ENCODE assay signal across 9 mouse cellular contexts in the genomic region with DNA sequence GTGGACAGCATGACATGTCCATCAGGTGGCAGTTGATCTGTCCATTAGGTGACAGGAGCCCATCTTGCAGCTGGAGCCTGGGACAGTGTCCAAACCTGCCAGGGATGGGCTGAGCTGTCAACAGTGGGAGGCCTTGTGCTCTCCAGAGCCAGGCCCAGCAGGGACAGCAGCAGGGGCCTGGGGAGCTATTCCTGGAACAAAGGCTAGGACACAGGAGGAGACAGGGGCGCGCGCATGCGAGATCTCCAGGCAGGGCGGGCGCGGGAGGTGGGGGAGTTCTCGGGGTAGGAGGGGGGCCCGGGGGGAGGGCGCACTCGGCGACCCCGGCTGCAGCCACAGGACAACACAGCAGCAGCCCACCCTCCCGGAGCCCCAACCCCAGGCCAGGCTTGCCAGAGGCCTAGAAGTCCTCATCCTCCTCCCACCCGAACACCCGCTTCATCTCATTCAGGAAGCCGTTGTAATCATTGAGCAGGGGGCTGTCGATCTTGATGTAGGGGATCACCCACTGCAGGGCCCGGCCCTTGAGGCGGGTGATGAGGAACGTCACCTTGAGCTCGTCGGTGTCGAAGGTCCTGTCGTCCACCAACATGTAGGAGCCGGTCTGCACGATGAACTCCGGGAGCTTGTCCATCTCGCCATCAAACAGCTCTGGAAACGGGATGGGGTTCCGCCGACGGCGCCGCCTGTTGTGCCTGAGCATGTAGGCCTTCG. TPM values are rescaled to one million over a fixed set of nuclear protein-coding genes. Genes with fewer than 3 reads are reported as not detected.
DNase-seq lines count a peak whose midpoint lies in the region; ATAC-seq and TF ChIP-seq lines count a peak whose summit lies in the region.
"Not testable (repeated sequence)": the region's sequence is repeated elsewhere in the genome, so short reads cannot be mapped to it uniquely, and the experiment has no call there.
"Had no signal": no experiment of that assay in that cellular context is flagged by ENCODE, and none has a peak within 500 bp of the region (broad histone marks: within the 10 kb centered on the region; RNA-seq: fewer than 3 reads in every experiment).

No protein-coding gene starts in this region.

- not testable (repeated sequence) for H3K36me3 ChIP-seq in forebrain, embryonic 10.5 days (replicated peaks); heart, embryonic 12.5 days; hindbrain, embryonic 15.5 days; kidney, postnatal 0 days (ENCODE audit: insufficient read depth, low read length); liver, embryonic 16.5 days (ENCODE audit: control insufficient read depth, insufficient read depth); midbrain, embryonic 11.5 days (ENCODE audit: control insufficient read depth, insufficient read depth, low read length); neural tube, embryonic 15.5 days

- not testable (repeated sequence) for DNase-seq in Patski (ENCODE audit: low read depth, low spot score); forebrain, embryonic 10.5 days (ENCODE audit: extremely low spot score, low spot score); kidney, postnatal 0 days (ENCODE audit: low spot score); midbrain, embryonic 11.5 days (ENCODE audit: low spot score, missing footprints)

- peak; percentile 12 for ATAC-seq in Patski
- ATAC-seq in heart, embryonic 12.5 days (ENCODE audit: insufficient number of reproducible peaks, low FRiP score) = peak; percentile 83
- ATAC-seq in hindbrain, embryonic 15.5 days (ENCODE audit: low FRiP score, low read depth) = peak; percentile 67
- peak; percentile 62 for ATAC-seq in kidney, postnatal 0 days (replicated peaks; ENCODE audit: low FRiP score, low read depth)
- ATAC-seq in liver, embryonic 16.5 days (ENCODE audit: low read depth) = 0 out of 2 replicates have a peak, but pooled peaks have one; percentile 7
- peak; percentile 75 for ATAC-seq in midbrain, embryonic 11.5 days (ENCODE audit: low FRiP score)
- peak; percentile 67 for ATAC-seq in neural tube, embryonic 15.5 days (ENCODE audit: low FRiP score)

- not testable (repeated sequence) for H3K4me1 ChIP-seq in forebrain, embryonic 10.5 days; heart, embryonic 12.5 days (replicated peaks); hindbrain, embryonic 15.5 days (replicated peaks); kidney, postnatal 0 days (replicated peaks; ENCODE audit: insufficient read depth, low read length); liver, embryonic 16.5 days (ENCODE audit: control insufficient read depth, low read depth, low read length); midbrain, embryonic 11.5 days (ENCODE audit: control insufficient read depth, insufficient read depth, low read length); neural tube, embryonic 15.5 days

- peak overlapping the region; percentile 55 for H3K4me2 ChIP-seq in heart, embryonic 12.5 days
- H3K4me2 ChIP-seq in hindbrain, embryonic 15.5 days = peak overlapping the region; percentile 49
- not testable (repeated sequence) for H3K4me2 ChIP-seq in kidney, postnatal 0 days (ENCODE audit: low read length)
- H3K4me2 ChIP-seq in liver, embryonic 16.5 days (ENCODE audit: low read depth, low read length) = peak overlapping the region; percentile 31; the same call in 1 of the 2 replicates
- H3K4me2 ChIP-seq in midbrain, embryonic 11.5 days = peak overlapping the region; percentile 26; the same call in 1 of the 2 replicates
- peak overlapping the region; percentile 48 for H3K4me2 ChIP-seq in neural tube, embryonic 15.5 days

- not testable (repeated sequence) for H3K9ac ChIP-seq in heart, embryonic 12.5 days; hindbrain, embryonic 15.5 days; kidney, postnatal 0 days (ENCODE audit: low read depth, low read length); liver, embryonic 16.5 days (ENCODE audit: low read depth, low read length); midbrain, embryonic 11.5 days (ENCODE audit: low read length); neural tube, embryonic 15.5 days (replicated peaks)

- H3K9me3 ChIP-seq in forebrain, embryonic 10.5 days; heart, embryonic 12.5 days (replicated peaks); hindbrain, embryonic 15.5 days; kidney, postnatal 0 days (replicated peaks; ENCODE audit: low read length); liver, embryonic 16.5 days (replicated peaks; ENCODE audit: control insufficient read depth, low read length); midbrain, embryonic 11.5 days (ENCODE audit: control insufficient read depth, low read length); neural tube, embryonic 15.5 days (replicated peaks): not testable (repeated sequence)

- not testable (repeated sequence) for H3K27me3 ChIP-seq in Patski; forebrain, embryonic 10.5 days (ENCODE audit: poor library complexity, severe bottlenecking); heart, embryonic 12.5 days (replicated peaks); hindbrain, embryonic 15.5 days; kidney, postnatal 0 days (ENCODE audit: insufficient read depth, low read length); liver, embryonic 16.5 days (ENCODE audit: control insufficient read depth, insufficient read depth, low read depth, low read length); midbrain, embryonic 11.5 days (ENCODE audit: control insufficient read depth, insufficient read depth, low read length); neural tube, embryonic 15.5 days (replicated peaks)

- peak overlapping the region; percentile 42 for H3K4me3 ChIP-seq in forebrain, embryonic 10.5 days
- H3K4me3 ChIP-seq in heart, embryonic 12.5 days = peak overlapping the region; percentile 37
- peak overlapping the region; percentile 34 for H3K4me3 ChIP-seq in hindbrain, embryonic 15.5 days
- peak overlapping the region; percentile 17; the same call in 1 of the 2 replicates for H3K4me3 ChIP-seq in kidney, postnatal 0 days (replicated peaks; ENCODE audit: low read depth, low read length)
- H3K4me3 ChIP-seq in liver, embryonic 16.5 days (ENCODE audit: low read depth, low read length) = peak overlapping the region; percentile 32
- peak overlapping the region; percentile 8; the same call in 1 of the 2 replicates for H3K4me3 ChIP-seq in midbrain, embryonic 11.5 days (ENCODE audit: low read depth, low read length)
- peak overlapping the region; percentile 34 for H3K4me3 ChIP-seq in neural tube, embryonic 15.5 days (replicated peaks)

- in situ Hi-C loops in Patski (cut with MboI; ENCODE audit: low pct_unique_long_range_greater_than_20kb) = not testable (repeated sequence)

- TF ChIP-seq CTCF in Patski (IDR thresholded peaks at IDR 0.05); kidney, postnatal 0 days (IDR thresholded peaks at IDR 0.05; ENCODE audit: low read depth): not testable (repeated sequence)

- POLR2A ChIA-PET in Patski (lab: Charles Lee) = not testable (repeated sequence)

- no CpG with 5 or more reads among the region's 36 CpGs for WGBS in forebrain, embryonic 10.5 days
- no CpG with 5 or more reads among the region's 36 CpGs for WGBS in heart, embryonic 12.5 days
- no CpG with 5 or more reads among the region's 36 CpGs for WGBS in hindbrain, embryonic 15.5 days
- WGBS in kidney, postnatal 0 days = no CpG with 5 or more reads among the region's 36 CpGs
- no CpG with 5 or more reads among the region's 36 CpGs for WGBS in liver, embryonic 16.5 days (ENCODE audit: insufficient replicate concordance)
- WGBS in midbrain, embryonic 11.5 days = no CpG with 5 or more reads among the region's 36 CpGs
- no CpG with 5 or more reads among the region's 36 CpGs for WGBS in neural tube, embryonic 15.5 days

- not testable (repeated sequence) for H3K27ac ChIP-seq in forebrain, embryonic 10.5 days; heart, embryonic 12.5 days (ENCODE audit: poor library complexity, severe bottlenecking); kidney, postnatal 0 days; liver, embryonic 16.5 days (ENCODE audit: low read length); midbrain, embryonic 11.5 days (ENCODE audit: low read depth, low read length); neural tube, embryonic 15.5 days (replicated peaks)
- 0 out of 2 replicates have a peak overlapping the region, but pooled peaks have one; percentile 79 for H3K27ac ChIP-seq in hindbrain, embryonic 15.5 days (replicated peaks)

- CTCF ChIA-PET in Patski (lab: Charles Lee) = not testable (repeated sequence)

RNA-seq across cellular contexts. Expression of gene Rtl8b, which starts 0.5 kb away (rescaled TPM):
- 29.4 TPM for polyA plus RNA-seq in Patski (2021)
- 38.5 and 42.3 TPM in 2 replicates for polyA plus RNA-seq in forebrain, embryonic 10.5 days (2016; fragmentation: Nextera tagmentation; extraction: Ambion mirVana)
- 70.1 and 72.6 TPM in 2 replicates for polyA plus RNA-seq in heart, embryonic 12.5 days (2016; fragmentation: Nextera tagmentation; extraction: Ambion mirVana)
- 189 and 193 TPM in 2 replicates for polyA plus RNA-seq in hindbrain, embryonic 15.5 days (2015; fragmentation: Nextera tagmentation; extraction: Ambion mirVana)
- 78.5 and 82.8 TPM in 2 replicates for polyA plus RNA-seq in kidney, postnatal 0 days (2015; fragmentation: Nextera tagmentation; extraction: Ambion mirVana)
- 4.0 and 4.7 TPM in 2 replicates for polyA plus RNA-seq in liver, embryonic 16.5 days (2015; fragmentation: Nextera tagmentation; extraction: Ambion mirVana)
- polyA plus RNA-seq in midbrain, embryonic 11.5 days (2014; fragmentation: Nextera tagmentation; extraction: Ambion mirVana) = 74.0 and 80.3 TPM in 2 replicates
- 177 and 219 TPM in 2 replicates for polyA plus RNA-seq in neural tube, embryonic 15.5 days (2015; fragmentation: Nextera tagmentation; extraction: Ambion mirVana)
- polyA plus RNA-seq: G1E had no signal

RNA-seq across cellular contexts. Expression of gene Rtl8a, which starts 26.2 kb away (rescaled TPM):
- 74.9 TPM for polyA plus RNA-seq in Patski (2021)
- polyA plus RNA-seq in forebrain, embryonic 10.5 days (2016; fragmentation: Nextera tagmentation; extraction: Ambion mirVana) = 39.4 and 41.0 TPM in 2 replicates
- 93.5 and 98.2 TPM in 2 replicates for polyA plus RNA-seq in heart, embryonic 12.5 days (2016; fragmentation: Nextera tagmentation; extraction: Ambion mirVana)
- polyA plus RNA-seq in hindbrain, embryonic 15.5 days (2015; fragmentation: Nextera tagmentation; extraction: Ambion mirVana) = 221 and 240 TPM in 2 replicates
- 97.1 and 100 TPM in 2 replicates for polyA plus RNA-seq in kidney, postnatal 0 days (2015; fragmentation: Nextera tagmentation; extraction: Ambion mirVana)
- 4.4 and 5.7 TPM in 2 replicates for polyA plus RNA-seq in liver, embryonic 16.5 days (2015; fragmentation: Nextera tagmentation; extraction: Ambion mirVana)
- 85.0 and 98.1 TPM in 2 replicates for polyA plus RNA-seq in midbrain, embryonic 11.5 days (2014; fragmentation: Nextera tagmentation; extraction: Ambion mirVana)
- 230 and 281 TPM in 2 replicates for polyA plus RNA-seq in neural tube, embryonic 15.5 days (2015; fragmentation: Nextera tagmentation; extraction: Ambion mirVana)
- polyA plus RNA-seq: G1E had no signal

RNA-seq across cellular contexts. Expression of gene 4930502E18Rik, which starts 54.9 kb away (rescaled TPM):
- not detected for polyA plus RNA-seq in Patski (2021)
- 0.22 and 0.42 TPM in 2 replicates for polyA plus RNA-seq in forebrain, embryonic 10.5 days (2016; fragmentation: Nextera tagmentation; extraction: Ambion mirVana)
- 0.27 and 0.48 TPM in 2 replicates for polyA plus RNA-seq in heart, embryonic 12.5 days (2016; fragmentation: Nextera tagmentation; extraction: Ambion mirVana)
- 0.34 TPM in 1 of 2 replicates, not detected in the other for polyA plus RNA-seq in hindbrain, embryonic 15.5 days (2015; fragmentation: Nextera tagmentation; extraction: Ambion mirVana)
- polyA plus RNA-seq in kidney, postnatal 0 days (2015; fragmentation: Nextera tagmentation; extraction: Ambion mirVana) = 0.89 and 1.8 TPM in 2 replicates
- 0.06 and 0.09 TPM in 2 replicates for polyA plus RNA-seq in liver, embryonic 16.5 days (2015; fragmentation: Nextera tagmentation; extraction: Ambion mirVana)
- 0.27 and 0.37 TPM in 2 replicates for polyA plus RNA-seq in midbrain, embryonic 11.5 days (2014; fragmentation: Nextera tagmentation; extraction: Ambion mirVana)
- polyA plus RNA-seq in neural tube, embryonic 15.5 days (2015; fragmentation: Nextera tagmentation; extraction: Ambion mirVana) = 0.20 and 0.24 TPM in 2 replicates
- polyA plus RNA-seq: G1E had no signal

Comparison
In these comparisons a context has a peak if more than half of its experiments do, and no peak if none do; other contexts are left out.
1. ATAC-seq: peak in every context shown above with its lines; median percentile 83 in heart, embryonic 12.5 days; 75 in midbrain, embryonic 11.5 days; 67 in hindbrain, embryonic 15.5 days; 67 in neural tube, embryonic 15.5 days; 62 in kidney, postnatal 0 days; 12 in Patski; 7 in liver, embryonic 16.5 days.